Mouse (Mus musculus) G1E (cell line): ENCODE measurements around the gene Maats1.

Source experiments
- CTCF ChIP-seq: IDR thresholded peaks from 2 replicates; pipeline ENCODE4 v1.5.1; 2012; ENCODE audit warnings: low read depth, low read length, inconsistent platforms, mixed read lengths
- POLR2AphosphoS5 ChIP-seq: IDR thresholded peaks from 2 replicates; pipeline ENCODE4 v1.6.1; 2012; ENCODE audit warnings: low read depth, low read length, inconsistent platforms; ENCODE audit not compliant: insufficient replicate concordance
- TAL1 ChIP-seq: conservative IDR thresholded peaks from 2 replicates; pipeline ENCODE4 v1.6.1; 2012; ENCODE audit warnings: low read depth, low read length, inconsistent platforms, mixed read lengths

DNA sequence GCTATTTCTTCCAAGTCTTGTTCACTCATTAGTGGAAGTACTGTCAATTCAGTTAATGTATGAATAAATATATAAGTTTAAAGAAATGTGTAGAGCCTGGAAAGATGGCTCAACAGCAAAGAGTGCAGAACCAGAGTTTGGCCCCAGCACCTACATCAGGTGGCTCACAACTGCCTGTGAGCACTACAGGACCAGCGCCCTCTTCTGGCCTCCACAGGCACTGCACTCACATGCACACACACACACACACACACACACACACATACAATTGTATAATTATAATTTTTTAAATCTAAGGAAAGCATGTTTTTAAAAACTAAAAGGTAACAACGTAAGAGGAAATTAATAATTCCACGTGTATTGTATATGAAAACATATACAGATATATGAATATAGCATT is 12.6 kb downstream of the Maats1 start:
- TF ChIP-seq CTCF: no peak
- no peak for TF ChIP-seq TAL1
- no peak for TF ChIP-seq POLR2AphosphoS5
